Mouse (Mus musculus): ENCODE measurements around the gene Usp32. TPM values are rescaled to one million over a fixed set of nuclear protein-coding genes. Genes with fewer than 3 reads are reported as not detected.

Usp32 gene
- polyA plus RNA-seq (2016; fragmentation: Nextera tagmentation; extraction: Ambion mirVana) = 7.8 and 8.5 TPM in 2 replicates

DNA sequence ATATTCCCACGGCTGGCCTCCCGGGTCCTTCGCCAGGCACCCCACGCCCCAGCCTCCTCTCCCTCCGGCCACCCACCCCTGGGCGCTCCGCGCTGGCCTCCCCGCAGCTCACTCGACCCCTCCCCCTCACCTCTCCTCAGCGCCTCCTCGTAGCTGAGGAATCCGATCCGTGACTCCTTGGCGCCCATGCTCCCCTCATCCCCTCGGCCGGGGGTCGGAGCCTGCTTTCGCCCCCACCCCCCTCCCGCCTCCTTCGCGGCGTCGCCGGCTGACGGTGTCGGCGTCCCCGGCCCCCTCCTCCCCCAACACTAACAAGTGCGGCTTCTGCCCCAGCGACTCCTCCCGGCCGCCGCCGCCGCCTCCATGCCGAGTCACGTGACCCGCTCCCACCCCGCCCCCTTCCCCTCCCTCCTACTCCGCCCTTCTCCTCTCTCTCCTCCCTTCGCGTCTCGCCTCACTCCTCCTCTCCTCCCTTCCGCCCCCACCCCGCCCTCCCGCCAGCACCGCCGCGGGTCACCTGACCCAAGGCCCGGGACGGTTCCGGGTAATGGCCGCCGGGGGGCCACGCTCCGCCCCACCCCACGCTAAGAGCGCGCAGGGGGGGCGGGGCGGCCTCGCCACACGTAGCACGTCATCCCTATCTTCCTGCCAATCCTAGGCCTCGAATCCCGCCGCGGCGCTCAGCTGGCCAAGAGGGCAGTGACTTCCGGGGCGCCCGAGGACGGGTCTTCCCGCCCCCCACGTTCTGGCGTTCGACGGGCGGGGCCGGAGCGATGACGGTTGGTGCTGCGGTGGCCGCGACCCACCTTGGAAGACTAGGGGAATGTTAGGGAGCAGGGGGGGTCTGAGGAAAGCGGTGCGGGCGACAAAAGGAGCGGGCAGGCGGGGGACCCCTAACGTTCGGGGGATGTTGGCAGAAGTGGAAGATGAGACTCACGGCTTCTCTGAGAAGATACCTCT is at the start of gene Usp32:
Gene Usp32, minus strand, starts transcription at position 581 of the 960 bp plus-strand sequence.
- Histone ChIP-seq H3K27ac (peak within 1 kb of the TSS; percentile 77), H3K27me3 (no peaks in the 10 kb centered on the region), H3K36me3 (replicated peaks) (no peaks in the 10 kb centered on the region), H3K4me2 (peak within 1 kb of the TSS; percentile 76), H3K9ac (peak within 1 kb of the TSS; percentile 91), H3K9me3 (no peaks in the 10 kb centered on the region), H3K4me3 (replicated peaks) (peak within 1 kb of the TSS; percentile 79), H3K4me1 (peaks cover 14% of the 10 kb centered on the region)
- peak; percentile 98 for ATAC-seq (ENCODE audit: low FRiP score)
- under 1% methylated on average over 82 of the region's 94 CpGs for WGBS

DNA sequence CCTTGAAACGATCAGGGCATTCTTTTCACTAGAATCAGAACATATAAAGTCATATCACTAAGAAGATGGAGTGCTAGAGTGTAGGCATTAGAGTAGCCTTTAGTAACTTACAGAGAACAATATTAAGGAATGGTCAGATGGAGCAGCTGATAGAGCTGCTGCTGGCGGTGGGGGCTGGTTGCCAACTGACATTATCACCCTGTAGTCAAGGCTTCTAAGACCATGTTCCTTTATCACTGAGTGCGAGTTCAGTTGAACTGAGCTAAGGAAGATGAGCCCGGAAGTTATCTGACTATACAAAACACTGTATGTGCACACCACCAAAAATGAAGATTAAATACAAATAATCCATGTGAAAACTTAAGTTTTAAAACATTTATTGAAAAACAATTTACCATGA is 49.1 kb upstream of the Usp32 start:
- H3K27me3 ChIP-seq = no peaks in the 10 kb centered on the region
- no peaks in the 10 kb centered on the region for H3K9me3 ChIP-seq
- ATAC-seq (ENCODE audit: low FRiP score) = no peak
- H3K4me2 ChIP-seq = no peak overlapping the region
- H3K27ac ChIP-seq = no peak overlapping the region
- no peaks in the 10 kb centered on the region for H3K4me1 ChIP-seq
- peaks cover 52% of the 10 kb centered on the region for H3K36me3 ChIP-seq (replicated peaks)
- H3K9ac ChIP-seq = no peak overlapping the region
- 90% methylated on average over 4 of the region's 4 CpGs for WGBS
- H3K4me3 ChIP-seq (replicated peaks) = no peak overlapping the region

DNA sequence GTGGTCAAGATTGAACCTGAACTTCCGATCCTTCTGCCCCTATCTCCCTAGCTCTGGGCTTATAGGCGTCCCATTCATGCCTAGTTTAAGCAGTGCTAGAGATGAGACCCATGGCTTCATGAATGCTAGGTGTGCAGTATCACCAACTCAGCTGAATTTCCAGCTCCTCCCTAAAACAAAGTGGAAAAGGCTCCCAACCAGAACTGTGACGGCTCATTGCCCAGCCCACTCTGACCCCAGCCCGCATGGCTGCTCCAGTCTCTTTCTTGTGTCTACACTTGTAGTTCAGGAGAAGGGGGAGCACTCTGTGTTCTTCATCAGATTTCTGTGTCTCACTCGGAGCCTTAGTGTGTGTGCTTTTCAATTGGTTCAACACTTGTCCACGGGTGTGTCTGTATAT is 44.9 kb upstream of the Usp32 start:
- H3K9me3 ChIP-seq = no peaks in the 10 kb centered on the region
- 86% methylated on average over 6 of the region's 6 CpGs for WGBS
- no peak for ATAC-seq (ENCODE audit: low FRiP score)
- no peak overlapping the region for H3K9ac ChIP-seq
- no peak overlapping the region for H3K4me3 ChIP-seq (replicated peaks)
- H3K36me3 ChIP-seq (replicated peaks) = peaks cover 16% of the 10 kb centered on the region
- no peaks in the 10 kb centered on the region for H3K27me3 ChIP-seq
- no peak overlapping the region for H3K27ac ChIP-seq
- no peak overlapping the region for H3K4me2 ChIP-seq
- H3K4me1 ChIP-seq = 0 out of 2 replicates have a peak, but pooled peaks cover 7% of the 10 kb centered on the region

DNA sequence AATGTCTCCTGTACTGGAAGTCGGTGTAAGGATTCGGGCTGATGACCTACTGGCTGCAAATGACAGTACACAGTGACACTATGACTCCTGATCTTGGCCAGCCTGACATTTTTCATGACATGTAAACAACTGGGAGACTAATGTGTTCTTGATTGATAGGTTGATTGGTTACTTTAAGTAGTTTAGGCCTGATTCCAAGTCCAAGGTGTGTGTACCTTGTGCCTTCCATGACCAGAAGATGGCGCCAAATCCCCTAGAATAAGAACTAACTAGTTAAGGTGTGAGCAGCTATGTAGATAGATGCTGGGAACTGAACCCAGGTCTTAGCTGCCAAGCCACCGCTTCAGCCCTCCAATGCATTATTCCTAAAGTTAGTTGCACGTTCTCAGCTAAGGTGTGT is 44.1 kb upstream of the Usp32 start:
- H3K9ac ChIP-seq = no peak overlapping the region
- H3K27me3 ChIP-seq = no peaks in the 10 kb centered on the region
- H3K27ac ChIP-seq = no peak overlapping the region
- H3K4me1 ChIP-seq = 0 out of 2 replicates have a peak, but pooled peaks cover 7% of the 10 kb centered on the region
- no peak overlapping the region for H3K4me3 ChIP-seq (replicated peaks)
- WGBS = 65% methylated on average over 5 of the region's 5 CpGs
- no peak for ATAC-seq (ENCODE audit: low FRiP score)
- H3K36me3 ChIP-seq (replicated peaks) = peaks cover 9% of the 10 kb centered on the region
- no peak overlapping the region for H3K4me2 ChIP-seq
- no peaks in the 10 kb centered on the region for H3K9me3 ChIP-seq

DNA sequence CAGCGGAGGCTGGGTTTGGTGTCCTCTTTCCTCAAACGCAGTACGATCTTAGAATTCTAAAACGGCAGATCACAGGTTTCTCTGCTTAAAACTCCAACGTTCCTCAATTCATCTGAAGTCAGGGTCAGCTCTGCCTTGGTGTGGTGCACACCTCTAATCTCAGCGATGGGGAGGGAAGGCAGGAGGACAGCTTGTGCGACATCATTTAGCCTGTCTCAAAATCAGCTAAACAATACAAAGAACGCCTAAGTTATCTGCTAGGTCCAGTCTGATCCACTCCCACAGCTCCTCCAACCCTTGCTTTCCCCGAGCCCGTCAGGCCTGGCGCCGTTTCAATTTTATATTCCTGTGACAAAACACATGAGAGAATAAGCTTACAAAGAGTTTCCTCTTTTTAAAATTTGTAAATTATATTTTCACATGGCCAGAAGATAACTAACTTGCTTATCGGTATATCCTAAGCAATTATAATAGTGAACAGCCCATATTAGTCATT is 43.4 kb upstream of the Usp32 start:
- no peaks in the 10 kb centered on the region for H3K27me3 ChIP-seq
- H3K27ac ChIP-seq = peak overlapping the region; percentile 42; the same call in 1 of the 2 replicates
- H3K4me1 ChIP-seq = 0 out of 2 replicates have a peak, but pooled peaks cover 7% of the 10 kb centered on the region
- H3K4me3 ChIP-seq (replicated peaks) = peak overlapping the region; percentile 36
- 28% methylated on average over 13 of the region's 13 CpGs for WGBS
- H3K9me3 ChIP-seq = no peaks in the 10 kb centered on the region
- H3K36me3 ChIP-seq (replicated peaks) = 0 out of 2 replicates have a peak, but pooled peaks cover 2% of the 10 kb centered on the region
- H3K9ac ChIP-seq = peak overlapping the region; percentile 51
- 0 out of 2 replicates have a peak, but pooled peaks have one; percentile 40 for ATAC-seq (ENCODE audit: low FRiP score)
- peak overlapping the region; percentile 59 for H3K4me2 ChIP-seq

DNA sequence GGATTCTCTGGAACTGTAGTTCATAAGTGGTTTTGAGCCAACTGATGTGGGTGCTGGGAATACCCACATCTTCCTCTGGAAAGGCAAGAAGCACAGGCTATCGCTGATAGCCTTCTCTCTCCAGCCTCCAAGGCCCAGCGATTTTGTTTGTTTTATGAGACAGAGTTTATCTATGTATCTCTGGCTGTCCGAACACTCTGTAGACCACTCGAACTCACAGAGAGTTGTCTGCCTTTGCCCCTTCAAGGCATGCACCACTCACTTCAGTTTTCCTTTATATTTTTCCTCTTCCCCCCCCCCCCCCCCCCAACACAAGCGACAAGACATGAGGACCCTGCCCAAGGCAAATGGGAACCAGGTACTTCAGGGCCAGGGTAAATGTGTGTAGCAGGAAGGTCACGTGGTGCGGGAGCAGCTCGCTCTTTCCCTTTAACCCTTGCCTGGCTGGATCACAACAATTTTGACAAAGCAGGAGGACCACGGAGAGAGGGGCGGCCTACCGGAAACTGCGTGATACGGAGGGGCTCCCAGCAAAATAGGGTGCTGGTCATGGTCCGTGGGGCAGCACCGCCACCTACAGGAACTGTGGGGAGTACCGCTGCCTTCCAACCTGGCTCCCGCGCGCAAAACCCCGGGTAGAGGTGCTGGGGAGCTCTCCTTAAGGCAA is 42.8 kb upstream of the Usp32 start:
- H3K4me3 ChIP-seq (replicated peaks) = peak overlapping the region; percentile 36
- H3K27me3 ChIP-seq = no peaks in the 10 kb centered on the region
- peak overlapping the region; percentile 42; the same call in 1 of the 2 replicates for H3K27ac ChIP-seq
- peak overlapping the region; percentile 51 for H3K9ac ChIP-seq
- ATAC-seq (ENCODE audit: low FRiP score) = peak; percentile 93
- H3K4me1 ChIP-seq = 0 out of 2 replicates have a peak, but pooled peaks cover 7% of the 10 kb centered on the region
- H3K4me2 ChIP-seq = peak overlapping the region; percentile 59
- H3K36me3 ChIP-seq (replicated peaks) = no peaks in the 10 kb centered on the region
- WGBS = 8% methylated on average over 20 of the region's 20 CpGs
- no peaks in the 10 kb centered on the region for H3K9me3 ChIP-seq

DNA sequence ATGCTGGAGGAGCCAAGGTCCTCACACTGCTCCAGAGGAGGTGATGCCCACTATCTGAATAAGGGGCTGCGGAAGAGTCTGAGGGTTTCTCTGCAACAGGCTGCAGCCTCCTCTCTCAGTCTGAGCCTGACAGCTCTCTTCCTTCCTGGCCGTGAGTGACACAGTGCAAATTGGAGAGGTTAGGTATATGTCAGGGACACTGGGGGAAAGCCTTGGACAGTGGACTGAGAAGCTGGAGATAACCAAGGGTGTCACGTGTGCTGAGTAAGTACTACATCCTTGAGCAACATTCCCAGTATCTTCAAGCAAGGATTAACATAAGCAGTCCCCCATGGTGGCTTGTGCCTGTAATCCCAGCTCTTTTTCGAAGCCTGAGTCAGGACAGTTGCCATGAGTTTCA is 38.5 kb upstream of the Usp32 start:
- no peaks in the 10 kb centered on the region for H3K9me3 ChIP-seq
- H3K9ac ChIP-seq = no peak overlapping the region
- 0 out of 2 replicates have a peak, but pooled peaks cover 7% of the 10 kb centered on the region for H3K4me1 ChIP-seq
- ATAC-seq (ENCODE audit: low FRiP score) = no peak
- no peak overlapping the region for H3K27ac ChIP-seq
- no peak overlapping the region for H3K4me2 ChIP-seq
- no peak overlapping the region for H3K4me3 ChIP-seq (replicated peaks)
- no peaks in the 10 kb centered on the region for H3K36me3 ChIP-seq (replicated peaks)
- no peaks in the 10 kb centered on the region for H3K27me3 ChIP-seq
- WGBS = 84% methylated on average over 4 of the region's 4 CpGs

DNA sequence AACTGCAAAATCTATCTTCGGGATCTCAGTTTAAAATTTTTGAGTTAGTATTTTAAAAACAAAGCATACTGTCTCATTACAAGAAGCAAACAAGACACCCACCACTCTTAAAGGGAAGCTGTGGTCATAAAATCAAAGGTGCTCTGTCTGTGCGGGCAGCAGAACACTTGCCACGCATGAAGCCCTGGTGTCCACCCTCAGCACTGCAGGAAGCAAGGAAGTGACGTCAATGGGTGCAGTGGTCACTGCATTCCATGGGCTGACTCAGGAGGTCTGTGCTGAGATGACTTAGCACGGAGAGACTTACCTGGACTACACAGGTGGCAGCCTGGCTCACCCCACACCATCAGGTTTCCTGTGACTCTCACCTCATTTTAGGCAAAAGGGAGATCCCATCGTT is 37.8 kb upstream of the Usp32 start:
- H3K36me3 ChIP-seq (replicated peaks) = no peaks in the 10 kb centered on the region
- H3K4me1 ChIP-seq = 0 out of 2 replicates have a peak, but pooled peaks cover 4% of the 10 kb centered on the region
- no peak for ATAC-seq (ENCODE audit: low FRiP score)
- WGBS = 90% methylated on average over 6 of the region's 6 CpGs
- H3K9me3 ChIP-seq = no peaks in the 10 kb centered on the region
- no peak overlapping the region for H3K9ac ChIP-seq
- no peaks in the 10 kb centered on the region for H3K27me3 ChIP-seq
- H3K27ac ChIP-seq = no peak overlapping the region
- no peak overlapping the region for H3K4me3 ChIP-seq (replicated peaks)
- H3K4me2 ChIP-seq = no peak overlapping the region

DNA sequence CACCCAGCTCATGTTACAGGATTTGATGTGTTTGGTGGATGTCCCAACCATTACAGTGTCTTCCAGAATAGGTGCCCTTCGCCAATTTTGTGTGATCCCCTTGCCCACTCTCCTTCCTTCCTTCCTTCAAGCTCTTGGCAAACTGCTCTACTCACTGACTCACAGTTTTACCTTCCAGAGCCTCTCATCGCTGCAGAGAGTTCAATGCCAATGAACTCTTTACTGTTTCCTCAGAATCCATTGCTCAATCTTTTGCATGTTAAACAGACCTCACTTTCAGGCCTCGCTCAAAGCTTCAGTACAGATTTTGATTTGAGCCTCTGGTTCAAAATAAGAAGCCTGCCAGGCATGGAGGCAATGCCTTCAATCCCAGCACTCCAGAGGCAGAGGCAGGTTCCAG is 36.0 kb upstream of the Usp32 start:
- H3K9ac ChIP-seq = no peak overlapping the region

DNA sequence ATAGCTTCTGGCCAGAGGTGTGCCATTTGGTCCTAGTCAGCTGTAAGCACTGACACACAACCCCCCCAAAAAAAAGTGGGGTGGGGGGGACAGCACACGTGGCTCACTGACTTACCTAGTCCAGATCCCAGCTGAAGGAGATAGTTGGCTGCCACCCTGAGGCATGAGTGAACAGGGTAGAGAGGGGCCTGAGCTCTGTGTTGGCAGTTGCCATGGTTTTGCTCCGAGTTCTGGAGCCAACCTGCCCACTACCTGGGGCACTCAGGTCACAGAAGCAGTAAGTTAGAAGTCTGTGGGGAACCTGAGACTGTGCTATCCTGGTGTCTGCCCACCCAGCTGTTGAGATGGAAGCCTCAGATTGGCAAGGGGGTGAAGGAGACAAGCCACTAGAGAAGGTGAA is 30.9 kb upstream of the Usp32 start:
- no peak overlapping the region for H3K27ac ChIP-seq

More for the DNA sequence above, 36.0 kb upstream of the Usp32 start:
- H3K4me3 ChIP-seq (replicated peaks) = no peak overlapping the region
- H3K4me2 ChIP-seq = no peak overlapping the region
- H3K27me3 ChIP-seq = peaks cover 1% of the 10 kb centered on the region; the same call in 1 of the 2 replicates
- no peaks in the 10 kb centered on the region for H3K9me3 ChIP-seq
- ATAC-seq (ENCODE audit: low FRiP score) = no peak
- WGBS = 87% methylated on average over 3 of the region's 3 CpGs
- H3K36me3 ChIP-seq (replicated peaks) = no peaks in the 10 kb centered on the region
- no peaks in the 10 kb centered on the region for H3K4me1 ChIP-seq
- H3K27ac ChIP-seq = no peak overlapping the region

DNA sequence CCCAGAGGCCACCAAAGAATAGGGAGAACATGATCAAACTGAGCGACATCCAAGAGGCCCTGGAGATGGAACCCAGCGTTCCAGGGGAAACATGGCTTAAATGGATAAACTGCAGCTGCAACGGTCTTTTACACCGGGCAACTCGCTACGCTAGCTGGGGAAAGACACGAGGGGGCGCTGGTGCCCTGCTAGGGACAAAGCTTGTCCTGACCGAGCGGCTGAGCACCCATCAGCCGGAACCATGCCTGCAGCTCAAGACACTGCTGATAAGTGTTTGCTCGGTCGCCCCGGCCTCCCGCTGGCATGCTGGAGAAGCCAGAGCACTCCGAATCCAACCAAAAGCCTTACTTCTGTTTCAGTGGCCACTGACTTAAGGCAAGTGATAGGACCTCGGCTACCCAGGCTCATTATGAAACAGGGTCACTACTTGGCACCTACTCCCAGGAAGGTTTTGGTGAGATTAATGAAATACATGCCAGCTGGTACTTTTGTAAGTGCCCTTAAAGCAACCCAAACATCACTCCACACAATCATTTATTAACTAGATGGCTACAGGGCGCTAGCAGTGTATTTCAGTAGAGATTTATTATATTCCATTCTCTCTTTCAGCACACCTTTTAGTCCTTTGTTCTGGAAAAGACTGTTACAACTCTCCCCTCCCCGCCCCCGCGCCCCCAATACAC is 30.2 kb upstream of the Usp32 start, which contains the start of gene 1700125H20Rik:
Gene 1700125H20Rik, plus strand, starts transcription at position 347 of the 683 bp plus-strand sequence.
- ATAC-seq (ENCODE audit: low FRiP score) = peak; percentile 92
- Histone ChIP-seq H3K4me3 (replicated peaks) (peak within 1 kb of the TSS; percentile 30), H3K27me3 (peaks cover 6% of the 10 kb centered on the region; the same call in 1 of the 2 replicates), H3K9me3 (no peaks in the 10 kb centered on the region), H3K9ac (peak within 1 kb of the TSS; percentile 59), H3K27ac (no peak within 1 kb of the TSS), H3K4me1 (peaks cover 10% of the 10 kb centered on the region), H3K36me3 (replicated peaks) (no peaks in the 10 kb centered on the region), H3K4me2 (peak within 1 kb of the TSS; percentile 56)
- 13% methylated on average over 21 of the region's 21 CpGs for WGBS

More for the DNA sequence above, 30.9 kb upstream of the Usp32 start:
- Histone ChIP-seq H3K9me3 (no peaks in the 10 kb centered on the region), H3K4me1 (peaks cover 10% of the 10 kb centered on the region), H3K9ac (no peak overlapping the region), H3K36me3 (replicated peaks) (no peaks in the 10 kb centered on the region), H3K4me2 (no peak overlapping the region), H3K4me3 (replicated peaks) (no peak overlapping the region), H3K27me3 (peaks cover 6% of the 10 kb centered on the region; the same call in 1 of the 2 replicates)
- ATAC-seq (ENCODE audit: low FRiP score) = no peak
- 44% methylated on average over 2 of the region's 2 CpGs for WGBS
